Mouse (Mus musculus): ENCODE results near the gene Dot1l.

DNA sequence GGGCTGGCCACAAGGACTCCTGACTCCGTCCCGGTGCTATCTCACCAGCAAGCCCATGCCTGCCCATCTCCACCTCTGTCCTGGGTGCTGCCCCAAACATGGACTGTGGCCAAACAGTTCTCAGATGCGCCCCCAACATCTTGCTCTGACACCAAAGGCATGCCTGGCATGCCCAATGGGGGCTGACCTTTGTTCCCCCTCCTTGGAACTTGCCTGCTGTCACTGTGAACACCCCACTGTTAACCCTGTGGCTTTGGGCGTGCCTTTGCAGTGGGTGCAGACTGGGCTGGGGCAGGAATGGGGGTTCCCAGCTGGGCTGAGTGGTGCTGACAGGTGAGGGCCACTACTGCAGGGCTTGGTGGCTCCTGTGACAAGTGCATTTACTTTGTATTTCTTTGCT lies 38.8 kb downstream of the Dot1l start:
- TF ChIP-seq TAL1 (conservative IDR thresholded peaks at IDR 0.05; ENCODE audit: low read depth, low read length), result no peak
- TF ChIP-seq CTCF (IDR thresholded peaks at IDR 0.05; ENCODE audit: low read depth, low read length), result no peak
- TF ChIP-seq GATA1 (IDR thresholded peaks at IDR 0.05; ENCODE audit: borderline replicate concordance, low read length), result no peak

Measured in G1E (cell line).